Mouse (Mus musculus) c-Kit-positive CD71-negative TER-119-negative erythroid progenitor cells, embryonic 14.5 days (primary cell): ENCODE measurements at regions not wholly inside any gene's neighbourhood (a gene's known extent, or its start where the extent isn't known, plus 50 kb on each side); places are given as distances from the start of the nearest gene placed in this dataset.

ENCODE experiments used
- DNase-seq: peaks from one replicate; pipeline ENCODE4 v3.0.0-alpha.2; 2013; ENCODE audit warnings: low read depth

- DNase-seq = no peak
Observed at GRCm38 (mm10) chr9:32906233-32906872, 270.3 kb downstream of the Ets1 start.

GRCm38 (mm10) chr9:32910641-32911040 lies 274.6 kb downstream of the Ets1 start:
- no peak for DNase-seq

- no peak for DNase-seq
Observed at GRCm38 (mm10) chr9:32915633-32916032, 279.6 kb downstream of the Ets1 start.

- DNase-seq = no peak
Observed at GRCm38 (mm10) chr9:32916731-32917130, 280.7 kb downstream of the Ets1 start.

GRCm38 (mm10) chr9:32923925-32924324 lies 287.9 kb downstream of the Ets1 start:
- no peak for DNase-seq

GRCm38 (mm10) chr9:32924333-32924886 lies 288.4 kb downstream of the Ets1 start:
- DNase-seq = no peak

GRCm38 (mm10) chr9:32925036-32925435 lies 289.0 kb downstream of the Ets1 start:
- no peak for DNase-seq

- no peak for DNase-seq
Observed at GRCm38 (mm10) chr9:32925720-32926595, 289.9 kb downstream of the Ets1 start.

- no peak for DNase-seq
Observed at GRCm38 (mm10) chr9:32927656-32928055, 291.6 kb downstream of the Ets1 start.

GRCm38 (mm10) chr9:32928289-32929000 lies 292.4 kb downstream of the Ets1 start:
- no peak for DNase-seq

GRCm38 (mm10) chr9:32929331-32929730 lies 293.3 kb downstream of the Ets1 start:
- no peak for DNase-seq

- DNase-seq = no peak
Observed at GRCm38 (mm10) chr9:32929826-32930225, 293.8 kb downstream of the Ets1 start.

- DNase-seq = no peak
Observed at GRCm38 (mm10) chr9:32931266-32932005, 295.4 kb downstream of the Ets1 start.

- no peak for DNase-seq
Observed at GRCm38 (mm10) chr9:32933237-32934071, 297.4 kb downstream of the Ets1 start.

- no peak for DNase-seq
Observed at GRCm38 (mm10) chr9:32934436-32934835, 298.4 kb downstream of the Ets1 start.

- no peak for DNase-seq
Observed at GRCm38 (mm10) chr9:32936462-32936861, 300.4 kb downstream of the Ets1 start.

- DNase-seq = no peak
Observed at GRCm38 (mm10) chr9:32937391-32937790, 301.4 kb downstream of the Ets1 start.

GRCm38 (mm10) chr9:32938857-32939256 lies 302.8 kb downstream of the Ets1 start:
- DNase-seq = no peak

- DNase-seq = no peak
Observed at GRCm38 (mm10) chr9:32939626-32940025, 303.6 kb downstream of the Ets1 start.

GRCm38 (mm10) chr9:32940111-32940813 lies 304.2 kb downstream of the Ets1 start:
- DNase-seq = peak; percentile 77
